Mouse (Mus musculus) mammary gland, adult 2 months (tissue): ENCODE data around the gene Kpna3. TPM values are rescaled to one million over a fixed set of nuclear protein-coding genes. Genes with fewer than 3 reads are reported as not detected.

ENCODE experiments used
- polyA plus RNA-seq: library from polyadenylated mRNA; depleted of rRNA; stranded (reverse); fragments of >200 nt; gene quantifications from 2 replicates; pipeline ENCODE4 v1.2.3, GENCODE M21; 2012; ENCODE audit warnings: low replicate concordance; rRNA removed

The Kpna3 gene
- 4.9 and 20.5 TPM in 2 replicates for polyA plus RNA-seq

DNA sequence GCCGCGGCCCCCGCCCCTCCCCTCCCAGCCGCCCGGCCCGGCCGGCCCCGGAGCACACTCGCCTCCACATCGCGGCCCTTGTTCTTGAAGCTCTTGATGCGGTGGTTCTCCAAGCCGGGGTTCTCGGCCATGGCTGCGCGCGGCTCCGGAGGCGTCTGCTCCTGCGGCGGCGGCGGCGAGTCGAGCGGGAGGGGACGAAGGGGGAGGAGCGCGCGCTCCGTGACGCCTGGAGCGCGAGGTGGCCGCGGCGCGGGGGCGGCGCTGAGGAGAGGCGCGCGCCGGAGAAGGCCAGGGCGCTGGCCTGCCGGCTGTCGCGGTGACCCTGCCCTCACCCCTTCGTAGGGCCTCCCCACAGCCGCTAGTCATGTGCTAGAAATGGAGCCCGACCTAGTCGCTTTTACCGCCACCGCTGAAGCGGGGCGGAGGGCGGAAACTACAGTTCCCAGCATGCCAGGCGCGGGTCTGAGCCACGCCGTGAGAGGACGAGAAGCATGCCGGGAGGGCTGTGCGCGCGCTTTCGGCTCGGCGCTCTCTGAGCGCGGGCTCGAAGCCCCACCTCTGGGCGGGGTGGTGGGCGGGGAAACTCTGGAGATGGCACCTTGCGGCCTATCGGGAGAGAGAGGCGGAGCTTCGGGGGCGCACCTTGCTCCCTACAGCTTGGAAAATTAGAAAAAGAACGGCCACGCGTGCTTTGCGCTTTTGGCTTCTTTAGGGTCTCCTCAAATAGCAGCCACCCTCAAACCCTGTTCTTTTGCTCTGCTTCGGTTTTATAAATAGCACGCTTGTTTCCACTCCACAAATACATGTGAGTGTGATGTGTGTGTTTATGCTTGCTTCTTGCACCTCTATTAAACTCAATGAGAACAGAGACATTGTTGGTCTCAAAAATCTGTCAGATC is at the start of gene Kpna3:
Gene Kpna3 (minus strand): TSS at position 214 of the 899 bp plus-strand sequence.

GRCm38 (mm10) chr14:61360131-61360980 is 79.3 kb downstream of the Kpna3 start, which contains the start of gene Ebpl:
Gene Ebpl, minus strand, starts transcription at chr14:61360439.

Other genes starting within 250 kb of the Kpna3 start
- 0.06 and 22.2 TPM in 2 replicates for gene Sgcg, start 181.4 kb downstream of the Kpna3 start, polyA plus RNA-seq
- 2.3 and 3.6 TPM in 2 replicates for gene Arl11, start 130.1 kb downstream of the Kpna3 start, polyA plus RNA-seq
- 1.6 and 2.8 TPM in 2 replicates for gene Ebpl, start 79.4 kb downstream of the Kpna3 start, polyA plus RNA-seq
- gene Spryd7, start 117.0 kb upstream of the Kpna3 start, polyA plus RNA-seq, result 9.3 and 14.4 TPM in 2 replicates
- gene Trim13, start 158.4 kb upstream of the Kpna3 start, polyA plus RNA-seq, result 1.4 and 4.4 TPM in 2 replicates
- gene Kcnrg, start 167.6 kb upstream of the Kpna3 start, polyA plus RNA-seq, result 0.07 TPM in 1 of 2 replicates, not detected in the other